Mouse (Mus musculus): ENCODE data around the gene Gm37240. TPM values are rescaled to one million over a fixed set of nuclear protein-coding genes. Genes with fewer than 3 reads are reported as not detected.

Gene Gm37240
- polyA plus RNA-seq, 1 experiment from 2014 or later, result 13.4 TPM

- Histone ChIP-seq H3K4me3 (ENCODE audit: low read depth, low read length) (no peak overlapping the region), H3K4me1 (ENCODE audit: control insufficient read depth, insufficient read depth, low read length) (0 out of 2 replicates have a peak, but pooled peaks cover 2% of the 10 kb centered on the region), H3K9me3 (ENCODE audit: control insufficient read depth, low read length) (no peaks in the 10 kb centered on the region), H3K36me3 (ENCODE audit: control insufficient read depth, insufficient read depth, low read length) (no peaks in the 10 kb centered on the region), H3K27ac (replicated peaks; ENCODE audit: low read depth, low read length) (no peak overlapping the region), H3K9ac (ENCODE audit: low read depth, low read length) (no peak overlapping the region), H3K4me2 (ENCODE audit: low read depth, low read length) (no peak overlapping the region), H3K27me3 (replicated peaks; ENCODE audit: control insufficient read depth, insufficient read depth, low read length) (no peaks in the 10 kb centered on the region)
- no peak for ATAC-seq (ENCODE audit: low read depth)
- WGBS, result 90% methylated on average over 5 of the region's 5 CpGs
- DNase-seq (ENCODE audit: low spot score), result no peak
Observed at GRCm38 (mm10) chr3:85812010-85812409, 75.3 kb downstream of the Gm37240 start.

- ATAC-seq (ENCODE audit: low read depth), result no peak
- no peaks in the 10 kb centered on the region for H3K4me1 ChIP-seq (ENCODE audit: control insufficient read depth, insufficient read depth, low read length)
- no peak overlapping the region for H3K4me3 ChIP-seq (ENCODE audit: low read depth, low read length)
- no peak for DNase-seq (ENCODE audit: low spot score)
- H3K27me3 ChIP-seq (replicated peaks; ENCODE audit: control insufficient read depth, insufficient read depth, low read length), result no peaks in the 10 kb centered on the region
- 50% methylated on average over 1 of the region's 1 CpGs for WGBS
- no peak overlapping the region for H3K4me2 ChIP-seq (ENCODE audit: low read depth, low read length)
- no peak overlapping the region for H3K27ac ChIP-seq (replicated peaks; ENCODE audit: low read depth, low read length)
- H3K9me3 ChIP-seq (ENCODE audit: control insufficient read depth, low read length), result no peaks in the 10 kb centered on the region
- no peaks in the 10 kb centered on the region for H3K36me3 ChIP-seq (ENCODE audit: control insufficient read depth, insufficient read depth, low read length)
- H3K9ac ChIP-seq (ENCODE audit: low read depth, low read length), result no peak overlapping the region
Observed at GRCm38 (mm10) chr3:85793166-85793565, 94.2 kb downstream of the Gm37240 start.

GRCm38 (mm10) chr3:85789748-85790147 is 97.6 kb downstream of the Gm37240 start:
- H3K27ac ChIP-seq (replicated peaks; ENCODE audit: low read depth, low read length), result no peak overlapping the region
- H3K9ac ChIP-seq (ENCODE audit: low read depth, low read length), result no peak overlapping the region
- WGBS, result 76% methylated on average over 4 of the region's 4 CpGs
- no peaks in the 10 kb centered on the region for H3K27me3 ChIP-seq (replicated peaks; ENCODE audit: control insufficient read depth, insufficient read depth, low read length)
- DNase-seq (ENCODE audit: low spot score) (no peak), ATAC-seq (ENCODE audit: low read depth) (no peak)
- H3K4me1 ChIP-seq (ENCODE audit: control insufficient read depth, insufficient read depth, low read length), result no peaks in the 10 kb centered on the region
- no peaks in the 10 kb centered on the region for H3K9me3 ChIP-seq (ENCODE audit: control insufficient read depth, low read length)
- H3K36me3 ChIP-seq (ENCODE audit: control insufficient read depth, insufficient read depth, low read length), result no peaks in the 10 kb centered on the region
- H3K4me2 ChIP-seq (ENCODE audit: low read depth, low read length), result no peak overlapping the region
- H3K4me3 ChIP-seq (ENCODE audit: low read depth, low read length), result no peak overlapping the region

GRCm38 (mm10) chr3:85786501-85786900 is 100.8 kb downstream of the Gm37240 start:
- no peaks in the 10 kb centered on the region for H3K27me3 ChIP-seq (replicated peaks; ENCODE audit: control insufficient read depth, insufficient read depth, low read length)
- no peak for ATAC-seq (ENCODE audit: low read depth)
- 73% methylated on average over 8 of the region's 8 CpGs for WGBS
- H3K4me3 ChIP-seq (ENCODE audit: low read depth, low read length), result no peak overlapping the region
- no peak overlapping the region for H3K27ac ChIP-seq (replicated peaks; ENCODE audit: low read depth, low read length)
- H3K9me3 ChIP-seq (ENCODE audit: control insufficient read depth, low read length), result no peaks in the 10 kb centered on the region
- no peak overlapping the region for H3K9ac ChIP-seq (ENCODE audit: low read depth, low read length)
- no peak for DNase-seq (ENCODE audit: low spot score)
- no peak overlapping the region for H3K4me2 ChIP-seq (ENCODE audit: low read depth, low read length)
- H3K36me3 ChIP-seq (ENCODE audit: control insufficient read depth, insufficient read depth, low read length), result no peaks in the 10 kb centered on the region
- no peaks in the 10 kb centered on the region for H3K4me1 ChIP-seq (ENCODE audit: control insufficient read depth, insufficient read depth, low read length)

GRCm38 (mm10) chr3:85780906-85781305 is 106.4 kb downstream of the Gm37240 start:
- H3K4me2 ChIP-seq (ENCODE audit: low read depth, low read length), result no peak overlapping the region
- H3K4me3 ChIP-seq (ENCODE audit: low read depth, low read length), result no peak overlapping the region
- no peaks in the 10 kb centered on the region for H3K27me3 ChIP-seq (replicated peaks; ENCODE audit: control insufficient read depth, insufficient read depth, low read length)
- no peak overlapping the region for H3K9ac ChIP-seq (ENCODE audit: low read depth, low read length)
- H3K27ac ChIP-seq (replicated peaks; ENCODE audit: low read depth, low read length), result no peak overlapping the region
- ATAC-seq (ENCODE audit: low read depth) (no peak), DNase-seq (ENCODE audit: low spot score) (peak; percentile 10)
- H3K4me1 ChIP-seq (ENCODE audit: control insufficient read depth, insufficient read depth, low read length), result no peaks in the 10 kb centered on the region
- H3K9me3 ChIP-seq (ENCODE audit: control insufficient read depth, low read length), result no peaks in the 10 kb centered on the region
- H3K36me3 ChIP-seq (ENCODE audit: control insufficient read depth, insufficient read depth, low read length), result no peaks in the 10 kb centered on the region
- 74% methylated on average over 7 of the region's 7 CpGs for WGBS

GRCm38 (mm10) chr3:85780332-85780731 is 107.0 kb downstream of the Gm37240 start:
- H3K4me1 ChIP-seq (ENCODE audit: control insufficient read depth, insufficient read depth, low read length), result no peaks in the 10 kb centered on the region
- no peak overlapping the region for H3K4me2 ChIP-seq (ENCODE audit: low read depth, low read length)
- H3K4me3 ChIP-seq (ENCODE audit: low read depth, low read length), result no peak overlapping the region
- no peaks in the 10 kb centered on the region for H3K36me3 ChIP-seq (ENCODE audit: control insufficient read depth, insufficient read depth, low read length)
- H3K9ac ChIP-seq (ENCODE audit: low read depth, low read length), result no peak overlapping the region
- H3K27me3 ChIP-seq (replicated peaks; ENCODE audit: control insufficient read depth, insufficient read depth, low read length), result no peaks in the 10 kb centered on the region
- no peak overlapping the region for H3K27ac ChIP-seq (replicated peaks; ENCODE audit: low read depth, low read length)
- ATAC-seq (ENCODE audit: low read depth) (no peak), DNase-seq (ENCODE audit: low spot score) (no peak)
- WGBS, result 57% methylated on average over 2 of the region's 2 CpGs
- no peaks in the 10 kb centered on the region for H3K9me3 ChIP-seq (ENCODE audit: control insufficient read depth, low read length)

GRCm38 (mm10) chr3:85777841-85778240 is 109.5 kb downstream of the Gm37240 start:
- no peak overlapping the region for H3K4me2 ChIP-seq (ENCODE audit: low read depth, low read length)
- ATAC-seq (ENCODE audit: low read depth), result no peak
- no peaks in the 10 kb centered on the region for H3K4me1 ChIP-seq (ENCODE audit: control insufficient read depth, insufficient read depth, low read length)
- H3K9ac ChIP-seq (ENCODE audit: low read depth, low read length), result no peak overlapping the region
- no peak overlapping the region for H3K4me3 ChIP-seq (ENCODE audit: low read depth, low read length)
- 76% methylated on average over 2 of the region's 2 CpGs for WGBS
- H3K27me3 ChIP-seq (replicated peaks; ENCODE audit: control insufficient read depth, insufficient read depth, low read length), result no peaks in the 10 kb centered on the region
- no peak overlapping the region for H3K27ac ChIP-seq (replicated peaks; ENCODE audit: low read depth, low read length)
- H3K36me3 ChIP-seq (ENCODE audit: control insufficient read depth, insufficient read depth, low read length), result no peaks in the 10 kb centered on the region
- no peak for DNase-seq (ENCODE audit: low spot score)
- H3K9me3 ChIP-seq (ENCODE audit: control insufficient read depth, low read length), result no peaks in the 10 kb centered on the region

- H3K36me3 ChIP-seq (ENCODE audit: control insufficient read depth, insufficient read depth, low read length), result no peaks in the 10 kb centered on the region
- H3K9me3 ChIP-seq (ENCODE audit: control insufficient read depth, low read length), result no peaks in the 10 kb centered on the region
- 0 out of 2 replicates have a peak overlapping the region, but pooled peaks have one; percentile 6 for H3K27ac ChIP-seq (replicated peaks; ENCODE audit: low read depth, low read length)
- WGBS, result 76% methylated on average over 4 of the region's 4 CpGs
- H3K9ac ChIP-seq (ENCODE audit: low read depth, low read length), result no peak overlapping the region
- H3K4me1 ChIP-seq (ENCODE audit: control insufficient read depth, insufficient read depth, low read length), result no peaks in the 10 kb centered on the region
- no peak overlapping the region for H3K4me3 ChIP-seq (ENCODE audit: low read depth, low read length)
- no peak for ATAC-seq (ENCODE audit: low read depth)
- DNase-seq (ENCODE audit: low spot score), result no peak
- peak overlapping the region; percentile 6; the same call in 1 of the 2 replicates for H3K4me2 ChIP-seq (ENCODE audit: low read depth, low read length)
- H3K27me3 ChIP-seq (replicated peaks; ENCODE audit: control insufficient read depth, insufficient read depth, low read length), result no peaks in the 10 kb centered on the region
Observed at GRCm38 (mm10) chr3:85777356-85777755, 110.0 kb downstream of the Gm37240 start.

- Histone ChIP-seq H3K4me1 (ENCODE audit: control insufficient read depth, insufficient read depth, low read length) (no peaks in the 10 kb centered on the region), H3K9ac (ENCODE audit: low read depth, low read length) (no peak overlapping the region), H3K9me3 (ENCODE audit: control insufficient read depth, low read length) (no peaks in the 10 kb centered on the region), H3K4me2 (ENCODE audit: low read depth, low read length) (peak overlapping the region; percentile 6; the same call in 1 of the 2 replicates), H3K36me3 (ENCODE audit: control insufficient read depth, insufficient read depth, low read length) (no peaks in the 10 kb centered on the region), H3K27me3 (replicated peaks; ENCODE audit: control insufficient read depth, insufficient read depth, low read length) (no peaks in the 10 kb centered on the region), H3K27ac (replicated peaks; ENCODE audit: low read depth, low read length) (no peak overlapping the region), H3K4me3 (ENCODE audit: low read depth, low read length) (no peak overlapping the region)
- WGBS, result 63% methylated on average over 10 of the region's 10 CpGs
- peak; percentile 39 for DNase-seq (ENCODE audit: low spot score)
- ATAC-seq (ENCODE audit: low read depth), result no peak
Observed at GRCm38 (mm10) chr3:85776707-85777106, 110.6 kb downstream of the Gm37240 start.
